Mouse (Mus musculus) heart, postnatal 0 days (tissue): ENCODE data around the gene Ccdc107.

Source experiments
- CTCF ChIP-seq: IDR thresholded peaks from 2 replicates; pipeline ENCODE4 v1.5.1; 2016; ENCODE audit warnings: antibody characterized with exemption, control low read depth, low read depth
- EP300 ChIP-seq: IDR thresholded peaks from 2 replicates; pipeline ENCODE4 v1.6.1; 2016; ENCODE audit warnings: antibody characterized with exemption, low read depth

DNA sequence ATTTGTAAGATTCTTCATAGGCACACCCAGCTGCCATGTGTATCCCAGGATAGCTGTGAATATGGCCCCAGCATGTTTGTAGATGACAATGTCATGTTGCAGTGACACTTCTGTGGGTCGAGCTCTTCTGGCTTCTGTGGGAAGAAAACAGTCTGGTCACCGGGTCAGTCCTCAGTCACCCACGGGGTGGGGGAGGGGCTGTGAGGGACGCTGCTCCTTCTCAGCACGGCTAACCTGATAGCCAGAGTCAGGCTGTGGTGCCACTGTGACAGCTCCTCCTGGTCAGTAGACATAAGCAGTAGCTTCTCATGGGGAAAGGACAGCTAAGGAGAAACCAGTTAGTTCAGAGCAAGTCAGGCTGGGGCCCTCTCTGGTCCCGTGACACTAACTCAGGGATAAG, 3.9 kb downstream of the Ccdc107 start:
- no peak for TF ChIP-seq EP300
- no peak for TF ChIP-seq CTCF
